Mouse (Mus musculus) neural tube, embryonic 12.5 days (tissue): ENCODE data around the gene Rcbtb1. TPM values are rescaled to one million over a fixed set of nuclear protein-coding genes. Genes with fewer than 3 reads are reported as not detected.
"Not testable (repeated sequence)": the region's sequence is repeated elsewhere in the genome, so short reads cannot be mapped to it uniquely, and the experiment has no call there.

Experiments used
- ATAC-seq: fragments of 200-750 bp; cut with Nextera tagmentation; 2 replicates; pipeline ENCODE4 v1.8.0; 2017; ENCODE audit warnings: low read depth, mild to moderate bottlenecking, moderate TSS enrichment, moderate library complexity; ENCODE audit not compliant: low FRiP score
- H3K27ac ChIP-seq: fragments of 300-500 bp; sonication (generic); 2 replicates; pipeline ENCODE4 v1.5.1; 2016
- H3K27me3 ChIP-seq: fragments of 300-500 bp; sonication (generic); replicated peaks from 2 replicates; pipeline ENCODE4 v1.6.1; 2016; ENCODE audit warnings: mild to moderate bottlenecking
- H3K36me3 ChIP-seq: fragments of 300-500 bp; sonication (generic); 2 replicates; pipeline ENCODE4 v1.6.1; 2016; ENCODE audit warnings: mild to moderate bottlenecking
- H3K4me1 ChIP-seq: fragments of 300-500 bp; sonication (generic); 2 replicates; pipeline ENCODE4 v1.6.1; 2016
- H3K4me2 ChIP-seq: fragments of 300-500 bp; sonication (generic); replicated peaks from 2 replicates; pipeline ENCODE4 v1.6.1; 2016; ENCODE audit warnings: mild to moderate bottlenecking
- H3K4me3 ChIP-seq: fragments of 300-500 bp; sonication (generic); 2 replicates; pipeline ENCODE4 v1.5.1; 2016
- H3K9ac ChIP-seq: fragments of 300-500 bp; sonication (generic); 2 replicates; pipeline ENCODE4 v1.6.1; 2016; ENCODE audit warnings: mild to moderate bottlenecking
- H3K9me3 ChIP-seq: fragments of 300-500 bp; sonication (generic); 2 replicates; pipeline ENCODE4 v1.6.1; 2016; ENCODE audit warnings: mild to moderate bottlenecking
- WGBS: fragments of 180-500 bp; shearing (Covaris S2); methylation state at CpG from one replicate; pipeline ENCODE4 v1.1.7; 2016; 5-methylcytosine and 5-hydroxymethylcytosine counted together
- polyA plus RNA-seq: library from polyadenylated mRNA; unstranded; fragments of >200 nt; fragmentation: Nextera tagmentation; extraction: Ambion mirVana; gene quantifications from 2 replicates; pipeline ENCODE4 v1.2.1, GENCODE M21; 2016

Rcbtb1 gene
- polyA plus RNA-seq, 1 experiment from 2014 or later: 100 TPM

- Histone ChIP-seq H3K9ac (no peak overlapping the region), H3K27me3 (no peaks in the 10 kb centered on the region), H3K4me3 (no peak overlapping the region), H3K4me1 (no peaks in the 10 kb centered on the region), H3K27ac (no peak overlapping the region), H3K36me3 (peaks cover 75% of the 10 kb centered on the region), H3K9me3 (no peaks in the 10 kb centered on the region), H3K4me2 (no peak overlapping the region)
- WGBS: 92% methylated on average over 3 of the region's 3 CpGs
- no peak for ATAC-seq
These were observed 18.2 kb downstream of the Rcbtb1 start for GRCm38 (mm10) chr14:59219241-59219640.

GRCm38 (mm10) chr14:59226240-59226639 is 25.2 kb downstream of the Rcbtb1 start:
- Histone ChIP-seq H3K4me2 (no peak overlapping the region), H3K27ac (no peak overlapping the region), H3K9me3 (no peaks in the 10 kb centered on the region), H3K4me1 (no peaks in the 10 kb centered on the region), H3K36me3 (peaks cover 83% of the 10 kb centered on the region), H3K9ac (no peak overlapping the region), H3K4me3 (no peak overlapping the region), H3K27me3 (no peaks in the 10 kb centered on the region)
- no peak for ATAC-seq
- 95% methylated on average over 11 of the region's 11 CpGs for WGBS

GRCm38 (mm10) chr14:59229822-59230221 is 28.8 kb downstream of the Rcbtb1 start:
- Histone ChIP-seq H3K4me2 (no peak overlapping the region), H3K9ac (no peak overlapping the region), H3K27me3 (no peaks in the 10 kb centered on the region), H3K4me3 (no peak overlapping the region), H3K9me3 (no peaks in the 10 kb centered on the region), H3K27ac (no peak overlapping the region), H3K4me1 (no peaks in the 10 kb centered on the region), H3K36me3 (peaks cover 86% of the 10 kb centered on the region)
- ATAC-seq: no peak
- 90% methylated on average over 3 of the region's 3 CpGs for WGBS

- ATAC-seq: no peak
- Histone ChIP-seq H3K4me2 (no peak overlapping the region), H3K4me3 (no peak overlapping the region), H3K9me3 (no peaks in the 10 kb centered on the region), H3K4me1 (no peaks in the 10 kb centered on the region), H3K27ac (no peak overlapping the region), H3K9ac (no peak overlapping the region), H3K36me3 (peaks cover 87% of the 10 kb centered on the region), H3K27me3 (no peaks in the 10 kb centered on the region)
- WGBS: 90% methylated on average over 21 of the region's 21 CpGs
These were observed 29.4 kb downstream of the Rcbtb1 start for GRCm38 (mm10) chr14:59230331-59230966.

GRCm38 (mm10) chr14:59232003-59232402 is 31.0 kb downstream of the Rcbtb1 start:
- Histone ChIP-seq H3K27me3 (no peaks in the 10 kb centered on the region), H3K9me3 (no peaks in the 10 kb centered on the region), H3K27ac (no peak overlapping the region), H3K4me1 (no peaks in the 10 kb centered on the region), H3K9ac (no peak overlapping the region), H3K4me3 (no peak overlapping the region), H3K36me3 (peaks cover 85% of the 10 kb centered on the region), H3K4me2 (no peak overlapping the region)
- no peak for ATAC-seq
- WGBS: 79% methylated on average over 5 of the region's 5 CpGs

GRCm38 (mm10) chr14:59233635-59234034 is 32.6 kb downstream of the Rcbtb1 start:
- no peaks in the 10 kb centered on the region for H3K4me1 ChIP-seq
- no peaks in the 10 kb centered on the region for H3K27me3 ChIP-seq
- no peaks in the 10 kb centered on the region for H3K9me3 ChIP-seq
- no peak for ATAC-seq
- no peak overlapping the region for H3K4me2 ChIP-seq
- no peak overlapping the region for H3K9ac ChIP-seq
- H3K36me3 ChIP-seq: peaks cover 87% of the 10 kb centered on the region
- H3K4me3 ChIP-seq: no peak overlapping the region
- WGBS: 94% methylated on average over 9 of the region's 9 CpGs
- no peak overlapping the region for H3K27ac ChIP-seq

- H3K36me3 ChIP-seq, H3K9me3 ChIP-seq, H3K4me2 ChIP-seq, H3K4me1 ChIP-seq, H3K27ac ChIP-seq, H3K27me3 ChIP-seq, H3K4me3 ChIP-seq, H3K9ac ChIP-seq, ATAC-seq: not testable (repeated sequence)
- 72% methylated on average over 5 of the region's 5 CpGs for WGBS
These were observed 49.3 kb downstream of the Rcbtb1 start for GRCm38 (mm10) chr14:59250350-59250749.

GRCm38 (mm10) chr14:59255861-59256260 is 54.9 kb downstream of the Rcbtb1 start:
- not testable (repeated sequence) for H3K27ac ChIP-seq, ATAC-seq, H3K9ac ChIP-seq, H3K36me3 ChIP-seq, H3K9me3 ChIP-seq, H3K4me3 ChIP-seq, H3K4me1 ChIP-seq, H3K4me2 ChIP-seq, H3K27me3 ChIP-seq
- 94% methylated on average over 1 of the region's 1 CpGs for WGBS

GRCm38 (mm10) chr14:59260056-59260455 is 59.0 kb downstream of the Rcbtb1 start, which contains the start of gene Gm6904:
Gene Gm6904 (minus strand): TSS chr14:59260216.
- ATAC-seq: no peak
- no peak within 1 kb of the TSS for H3K4me3 ChIP-seq
- H3K4me2 ChIP-seq: no peak within 1 kb of the TSS
- H3K27me3 ChIP-seq: no peaks in the 10 kb centered on the region
- H3K9me3 ChIP-seq: no peaks in the 10 kb centered on the region
- no peaks in the 10 kb centered on the region for H3K36me3 ChIP-seq
- no peak within 1 kb of the TSS for H3K27ac ChIP-seq
- no peak within 1 kb of the TSS for H3K9ac ChIP-seq
- 85% methylated on average over 3 of the region's 3 CpGs for WGBS
- H3K4me1 ChIP-seq: no peaks in the 10 kb centered on the region

- not testable (repeated sequence) for H3K27ac ChIP-seq, H3K4me2 ChIP-seq, H3K36me3 ChIP-seq, H3K27me3 ChIP-seq, H3K4me1 ChIP-seq, ATAC-seq, H3K9ac ChIP-seq, H3K4me3 ChIP-seq, H3K9me3 ChIP-seq
- WGBS: 92% methylated on average over 4 of the region's 4 CpGs
These were observed 74.0 kb downstream of the Rcbtb1 start for GRCm38 (mm10) chr14:59274961-59275360.

Other genes with a start within 250 kb of the Rcbtb1 start
- gene 1700129C05Rik, start 58.3 kb upstream of the Rcbtb1 start, polyA plus RNA-seq: not detected in 2 replicates
- gene Gm5142, start 22.5 kb upstream of the Rcbtb1 start, polyA plus RNA-seq: not detected in 2 replicates
- gene Gm6904, start 59.0 kb downstream of the Rcbtb1 start, polyA plus RNA-seq: not detected in 2 replicates
- not detected in 2 replicates for gene Phf11a, start 96.3 kb downstream of the Rcbtb1 start, polyA plus RNA-seq
- 0.33 and 0.51 TPM in 2 replicates for gene Phf11b, start 140.1 kb downstream of the Rcbtb1 start, polyA plus RNA-seq
- gene Phf11d, start 164.3 kb downstream of the Rcbtb1 start, polyA plus RNA-seq: 0.31 and 0.55 TPM in 2 replicates
- gene Phf11c, start 194.2 kb downstream of the Rcbtb1 start, polyA plus RNA-seq: 0.44 and 0.63 TPM in 2 replicates
- 10.1 and 12.1 TPM in 2 replicates for gene Setdb2, start 239.7 kb downstream of the Rcbtb1 start, polyA plus RNA-seq
- 26.9 and 30.6 TPM in 2 replicates for gene Cab39l, start 239.8 kb downstream of the Rcbtb1 start, polyA plus RNA-seq